Mouse (Mus musculus) spleen, adult 2 months (tissue): ENCODE measurements around the gene Prap1. TPM values are rescaled to one million over a fixed set of nuclear protein-coding genes. Genes with fewer than 3 reads are reported as not detected.

ENCODE experiments used
- DNase-seq, 2 experiments: peaks; one replicate each; pipeline versions ENCODE4 v3.0.0 to v3.0.0-alpha.2; 2012 to 2021; ENCODE audit warnings: low spot score in 2 of 2, low read depth in 1 of 2
- H3K27ac ChIP-seq: fragments of 200-500 bp; 2 replicates; pipeline ENCODE4 v1.5.1; 2012; ENCODE audit warnings: low read length, inconsistent platforms; ENCODE audit not compliant: insufficient read depth
- H3K27me3 ChIP-seq: fragments of 200-500 bp; 2 replicates; pipeline ENCODE4 v1.6.1; 2012; ENCODE audit warnings: mild to moderate bottlenecking, moderate library complexity, low read length, inconsistent platforms; ENCODE audit not compliant: control insufficient read depth, insufficient read depth
- H3K36me3 ChIP-seq: fragments of 200-500 bp; 2 replicates; pipeline ENCODE4 v1.6.1; 2012; ENCODE audit warnings: mild to moderate bottlenecking, low read length, inconsistent platforms; ENCODE audit not compliant: control insufficient read depth, insufficient read depth
- H3K4me1 ChIP-seq: fragments of 200-500 bp; 2 replicates; pipeline ENCODE4 v1.6.1; 2011; ENCODE audit warnings: inconsistent platforms; ENCODE audit not compliant: control insufficient read depth, insufficient read depth, insufficient read length
- H3K4me3 ChIP-seq: fragments of 200-500 bp; 2 replicates; pipeline ENCODE4 v1.5.1; 2011; ENCODE audit warnings: mild to moderate bottlenecking, inconsistent platforms; ENCODE audit not compliant: insufficient read depth, insufficient read length; ENCODE audit errors: extremely low read depth
- CTCF ChIP-seq: fragments of 200-500 bp; IDR thresholded peaks from 2 replicates; pipeline ENCODE4 v1.5.1; 2011; ENCODE audit warnings: mild to moderate bottlenecking, inconsistent platforms; ENCODE audit not compliant: insufficient read depth, insufficient read length, insufficient replicate concordance; ENCODE audit errors: extremely low read depth
- POLR2A ChIP-seq: fragments of 200-500 bp; IDR thresholded peaks from 2 replicates; pipeline ENCODE4 v1.6.1; 2011; ENCODE audit warnings: low read depth, low read length, inconsistent platforms
- WGBS: fragments of 180-500 bp; shearing (Covaris S2); methylation state at CpG from one replicate; pipeline ENCODE4 v1.1.7; 2018; 5-methylcytosine and 5-hydroxymethylcytosine counted together
- polyA plus RNA-seq: library from polyadenylated mRNA; depleted of rRNA; stranded (reverse); fragments of >200 nt; gene quantifications from 2 replicates; pipeline ENCODE4 v1.2.3, GENCODE M21; 2012

Prap1 gene
- polyA plus RNA-seq, 1 experiment = not detected

- DNase-seq = peak in 1 of 2 experiments; percentile 70
- 10% methylated on average over 30 of the region's 30 CpGs for WGBS
- H3K27ac ChIP-seq = no peak within 1 kb of the TSS
- peak within 1 kb of the TSS; percentile 51 for H3K4me3 ChIP-seq
- no peaks in the 10 kb centered on the region for H3K27me3 ChIP-seq
- H3K36me3 ChIP-seq = peaks cover 2% of the 10 kb centered on the region; the same call in 1 of the 2 replicates
- TF ChIP-seq CTCF = no peak
- TF ChIP-seq POLR2A = no peak
- H3K4me1 ChIP-seq = peaks cover 3% of the 10 kb centered on the region; the same call in 1 of the 2 replicates
Observed at GRCm38 (mm10) chr7:140101993-140102860, 9.0 kb downstream of the Prap1 start, which contains the start of gene Fuom. Fuom (minus strand) TSS chr7:140102441.

- H3K4me1 ChIP-seq = peaks cover 3% of the 10 kb centered on the region; the same call in 1 of the 2 replicates
- no peak overlapping the region for H3K27ac ChIP-seq
- WGBS = 83% methylated on average over 4 of the region's 4 CpGs
- H3K4me3 ChIP-seq = no peak overlapping the region
- no peaks in the 10 kb centered on the region for H3K27me3 ChIP-seq
- peaks cover 10% of the 10 kb centered on the region; the same call in 1 of the 2 replicates for H3K36me3 ChIP-seq
- DNase-seq = no peak
- no peak for TF ChIP-seq CTCF
- TF ChIP-seq POLR2A = no peak
Observed at GRCm38 (mm10) chr7:140104009-140104408, 10.8 kb downstream of the Prap1 start.

GRCm38 (mm10) chr7:140111943-140112342, 18.7 kb downstream of the Prap1 start:
- Histone ChIP-seq H3K27ac (no peak overlapping the region), H3K36me3 (peaks cover 22% of the 10 kb centered on the region), H3K4me3 (no peak overlapping the region), H3K4me1 (peaks cover 6% of the 10 kb centered on the region; the same call in 1 of the 2 replicates), H3K27me3 (no peaks in the 10 kb centered on the region)
- 77% methylated on average over 3 of the region's 3 CpGs for WGBS
- no peak for TF ChIP-seq CTCF
- no peak for TF ChIP-seq POLR2A
- DNase-seq = no peak

- peaks cover 8% of the 10 kb centered on the region; the same call in 1 of the 2 replicates for H3K4me1 ChIP-seq
- H3K36me3 ChIP-seq = peaks cover 10% of the 10 kb centered on the region; the same call in 1 of the 2 replicates
- peak within 1 kb of the TSS; percentile 80 for H3K4me3 ChIP-seq
- H3K27ac ChIP-seq = peak within 1 kb of the TSS; percentile 61
- DNase-seq = no peak
- H3K27me3 ChIP-seq = no peaks in the 10 kb centered on the region
- 5% methylated on average over 23 of the region's 23 CpGs for WGBS
- TF ChIP-seq POLR2A = no peak
Observed at GRCm38 (mm10) chr7:140115583-140116328, 22.6 kb downstream of the Prap1 start, which contains the start of gene Paox. Paox (plus strand) TSS chr7:140115799.

DNA sequence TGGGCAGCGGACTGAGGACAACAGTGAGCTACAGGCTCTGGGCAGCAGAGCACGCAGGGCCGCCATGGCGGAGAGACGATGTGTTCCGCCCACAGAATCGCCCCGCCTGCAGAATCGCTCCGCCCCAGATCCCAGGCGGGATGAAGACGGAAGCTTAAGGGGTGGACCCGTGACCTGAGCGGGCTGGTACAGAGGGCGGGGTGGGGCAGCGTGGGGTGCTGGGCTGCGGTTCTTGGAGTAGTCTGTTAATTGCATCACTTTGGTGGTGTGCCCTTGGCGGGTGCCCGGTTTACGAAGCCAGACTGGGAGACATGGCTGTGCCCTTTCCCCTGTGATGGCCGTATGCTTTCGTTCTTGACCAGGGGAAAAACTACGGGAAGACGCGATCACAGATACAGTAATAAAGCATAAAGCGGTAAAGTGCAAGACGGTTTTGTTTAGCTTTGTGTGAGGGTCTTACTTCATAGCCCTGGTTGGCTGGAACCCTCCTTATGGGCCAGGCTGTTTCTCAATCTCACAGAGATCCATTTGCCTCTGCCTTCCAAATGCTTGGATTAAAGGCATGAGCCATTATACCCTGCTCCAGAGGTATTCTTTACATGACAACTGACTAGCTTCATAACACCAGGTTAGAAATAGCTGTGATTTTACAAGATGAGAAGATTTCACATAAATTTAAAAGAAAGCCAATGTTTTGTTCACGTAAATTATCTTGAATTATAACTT, 23.3 kb downstream of the Prap1 start, which contains the start of gene Echs1:
Gene Echs1 (minus strand): TSS at position 148 of the 726 bp plus-strand sequence.
- H3K36me3 ChIP-seq = peaks cover 6% of the 10 kb centered on the region; the same call in 1 of the 2 replicates
- H3K4me3 ChIP-seq = peak within 1 kb of the TSS; percentile 80
- peaks cover 8% of the 10 kb centered on the region; the same call in 1 of the 2 replicates for H3K4me1 ChIP-seq
- 3% methylated on average over 28 of the region's 28 CpGs for WGBS
- peak; percentile 75 to 88 for DNase-seq
- TF ChIP-seq POLR2A (peak; percentile 64; the same call in 1 of the 2 replicates), CTCF (no peak)
- no peaks in the 10 kb centered on the region for H3K27me3 ChIP-seq
- peak within 1 kb of the TSS; percentile 61 for H3K27ac ChIP-seq

DNA sequence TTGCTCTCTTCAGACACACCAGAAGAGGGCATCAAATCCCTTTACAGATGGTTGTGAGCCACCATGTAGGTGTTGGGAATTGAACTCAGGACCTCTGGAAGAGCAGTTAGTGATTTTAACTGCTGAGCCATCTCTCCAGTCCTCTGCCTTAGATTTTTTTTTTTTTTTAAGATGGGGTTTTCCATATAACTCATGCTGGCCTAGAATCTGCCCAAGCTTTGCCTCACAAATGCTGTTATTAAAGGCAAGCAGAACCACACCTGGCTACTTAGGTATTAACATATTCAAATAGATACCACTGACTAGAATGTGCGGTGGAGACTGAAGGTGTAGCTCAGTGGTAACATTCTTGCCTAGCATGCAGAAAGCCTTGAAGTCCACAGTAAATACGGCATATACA, 27.3 kb downstream of the Prap1 start:
- Histone ChIP-seq H3K27me3 (no peaks in the 10 kb centered on the region), H3K27ac (no peak overlapping the region), H3K4me3 (no peak overlapping the region), H3K4me1 (peaks cover 7% of the 10 kb centered on the region; the same call in 1 of the 2 replicates), H3K36me3 (no peaks in the 10 kb centered on the region)
- no peak for TF ChIP-seq CTCF
- TF ChIP-seq POLR2A = no peak
- DNase-seq = no peak
- 95% methylated on average over 2 of the region's 2 CpGs for WGBS
